ENCODE assay signal across 29 mouse cellular contexts in the genomic region with DNA sequence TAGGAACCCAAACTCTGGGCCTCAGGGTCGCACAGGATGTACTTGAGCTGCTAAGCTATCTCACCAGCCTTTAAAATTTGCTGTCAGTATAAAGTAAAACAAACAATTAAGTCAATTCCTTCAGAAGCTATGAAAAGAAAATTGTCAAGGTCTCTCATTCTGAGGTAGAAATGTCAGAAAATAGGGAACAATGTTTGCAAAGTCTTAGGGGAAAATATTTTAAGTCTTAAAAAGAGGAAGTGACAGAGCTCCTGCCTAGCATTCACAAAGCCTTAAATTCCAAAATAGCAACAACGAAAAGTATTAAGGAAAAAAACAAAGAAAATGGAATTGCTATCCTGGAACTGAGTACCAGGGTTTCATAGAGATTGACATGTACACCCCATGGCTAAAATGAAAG. TPM values are rescaled to one million over a fixed set of nuclear protein-coding genes. Genes with fewer than 3 reads are reported as not detected.
DNase-seq lines count a peak whose midpoint lies in the region; ATAC-seq and TF ChIP-seq lines count a peak whose summit lies in the region.
"Had no signal": no experiment of that assay in that cellular context is flagged by ENCODE, and none has a peak within 500 bp of the region (broad histone marks: within the 10 kb centered on the region; RNA-seq: fewer than 3 reads in every experiment).

No protein-coding gene starts in this region.

- no peak for TF ChIP-seq RAD21 in MEL (IDR thresholded peaks at IDR 0.05; ENCODE audit: low read depth, low read length)

- H3K27me3 ChIP-seq in kidney, embryonic 15.5 days = no peaks in the 10 kb centered on the region
- H3K27me3 ChIP-seq in MEL (ENCODE audit: control insufficient read depth in 1 of 2, insufficient read depth in 2 of 2, low read length in 2 of 2) = no peaks in the 10 kb centered on the region; a peak in 1 of 4 replicates
- no peaks in the 10 kb centered on the region for H3K27me3 ChIP-seq in splenic B cell, adult 2 months (ENCODE audit: control insufficient read depth, insufficient read depth, low read length, poor library complexity, severe bottlenecking)
- no peaks in the 10 kb centered on the region for H3K27me3 ChIP-seq in heart, adult 2 months (ENCODE audit: control insufficient read depth, insufficient read depth, low read length)
- H3K27me3 ChIP-seq: limb, embryonic 15.5 days; neural tube, embryonic 15.5 days had no signal

- intact Hi-C loops in heart, adult 2 months (cut with DNase I) = no loop called here

- H3K36me3 ChIP-seq in kidney, embryonic 15.5 days = no peaks in the 10 kb centered on the region
- no peaks in the 10 kb centered on the region for H3K36me3 ChIP-seq in MEL (ENCODE audit: control insufficient read depth in 1 of 2, insufficient read depth in 2 of 2, low read length in 2 of 2)
- H3K36me3 ChIP-seq in splenic B cell, adult 2 months (ENCODE audit: control insufficient read depth, insufficient read depth, low read length, poor library complexity, severe bottlenecking) = no peaks in the 10 kb centered on the region
- no peaks in the 10 kb centered on the region for H3K36me3 ChIP-seq in heart, adult 2 months (ENCODE audit: control insufficient read depth, insufficient read depth, low read length)
- H3K36me3 ChIP-seq: heart, embryonic 12.5 days; limb, embryonic 10.5 days; limb, embryonic 15.5 days; liver, embryonic 13.5 days; midbrain, embryonic 10.5 days; midbrain, embryonic 15.5 days; neural tube, embryonic 15.5 days had no signal

- no peak overlapping the region for H3K9ac ChIP-seq in kidney, embryonic 15.5 days
- H3K9ac ChIP-seq in MEL (ENCODE audit: control insufficient read depth, low read depth, low read length, poor library complexity, severe bottlenecking) = no peak overlapping the region
- H3K9ac ChIP-seq in heart, adult 2 months (ENCODE audit: low read depth, low read length) = no peak overlapping the region
- H3K9ac ChIP-seq: heart, embryonic 12.5 days; hindbrain, embryonic 14.5 days; limb, embryonic 15.5 days; liver, embryonic 13.5 days; midbrain, embryonic 15.5 days; neural tube, embryonic 15.5 days had no signal

- H3K4me1 ChIP-seq in kidney, embryonic 15.5 days = no peaks in the 10 kb centered on the region
- H3K4me1 ChIP-seq in MEL (ENCODE audit: control insufficient read depth in 1 of 2, insufficient read depth in 2 of 2, low read length in 2 of 2) = no peaks in the 10 kb centered on the region
- H3K4me1 ChIP-seq in heart, adult 2 months (ENCODE audit: control insufficient read depth, insufficient read depth, low read length) = no peaks in the 10 kb centered on the region
- H3K4me1 ChIP-seq: heart, embryonic 12.5 days; limb, embryonic 10.5 days; limb, embryonic 15.5 days; liver, embryonic 13.5 days; midbrain, embryonic 10.5 days; midbrain, embryonic 15.5 days; neural tube, embryonic 15.5 days had no signal

- TF ChIP-seq POLR2A in MEL (IDR thresholded peaks at IDR 0.05; ENCODE audit: control insufficient read depth in 1 of 2, insufficient read depth in 1 of 2, low read depth in 1 of 2, low read length in 2 of 2, poor library complexity in 1 of 2) = no peak
- TF ChIP-seq POLR2A in heart, adult 2 months (IDR thresholded peaks at IDR 0.05; ENCODE audit: insufficient read depth, low read depth, low read length) = no peak

- H3K27ac ChIP-seq in kidney, embryonic 15.5 days = peak overlapping the region; percentile 61
- no peak overlapping the region for H3K27ac ChIP-seq in MEL (ENCODE audit: control insufficient read depth, low read depth, low read length)
- H3K27ac ChIP-seq in heart, adult 2 months = no peak overlapping the region
- H3K27ac ChIP-seq: hindbrain, embryonic 14.5 days; layer of hippocampus, adult 2 months; limb, embryonic 10.5 days; limb, embryonic 15.5 days; liver, embryonic 13.5 days; midbrain, embryonic 10.5 days; midbrain, embryonic 15.5 days; neural tube, embryonic 15.5 days; stomach, postnatal 0 days had no signal

- no peak for DNase-seq in kidney, adult 9 months
- DNase-seq in MEL (ENCODE audit: low read depth, low spot score) = peak; percentile 48
- DNase-seq in splenic B cell, adult 2 months (ENCODE audit: low read depth, low spot score) = peak; percentile 58
- DNase-seq in heart, adult 2 months = no peak
- no peak for DNase-seq in frontal cortex, postnatal 10 days (ENCODE audit: low spot score in 2 of 2)
- DNase-seq: adrenal gland, postnatal 25 days; cerebellum, adult 18-20 months; cerebellum, postnatal 10 days; heart, postnatal 4 days; liver, embryonic 13.5 days; lung, postnatal 4 days; retina, postnatal 1 day; right cerebral cortex, postnatal 14 days; thymus, adult 18-20 months; thymus, postnatal 36 days had no signal

- H3K9me3 ChIP-seq in kidney, embryonic 15.5 days (replicated peaks) = no peaks in the 10 kb centered on the region
- H3K9me3 ChIP-seq in MEL (replicated peaks; ENCODE audit: insufficient read depth, low read length) = no peaks in the 10 kb centered on the region
- H3K9me3 ChIP-seq: heart, embryonic 12.5 days; limb, embryonic 10.5 days; limb, embryonic 15.5 days; liver, embryonic 13.5 days; midbrain, embryonic 10.5 days; midbrain, embryonic 15.5 days; neural tube, embryonic 15.5 days had no signal

- TF ChIP-seq CTCF in MEL (IDR thresholded peaks at IDR 0.05 in 2 of 3, conservative IDR thresholded peaks at IDR 0.05 in 1 of 3; ENCODE audit: control insufficient read depth in 1 of 3, insufficient read depth in 1 of 3, low read depth in 2 of 3, low read length in 3 of 3, poor library complexity in 1 of 3, severe bottlenecking in 1 of 3) = no peak
- TF ChIP-seq CTCF in heart, adult 2 months (IDR thresholded peaks at IDR 0.05) = no peak

- WGBS in kidney, embryonic 15.5 days = 78% methylated on average over 2 of the region's 2 CpGs
- 64% methylated on average over 2 of the region's 2 CpGs for WGBS in heart, adult 2 months

- no peak overlapping the region for H3K4me2 ChIP-seq in kidney, embryonic 15.5 days
- H3K4me2 ChIP-seq: heart, embryonic 12.5 days; hindbrain, embryonic 14.5 days; limb, embryonic 15.5 days; liver, embryonic 13.5 days; midbrain, embryonic 15.5 days; neural tube, embryonic 15.5 days had no signal

- H3K4me3 ChIP-seq in kidney, embryonic 15.5 days (replicated peaks) = no peak overlapping the region
- no peak overlapping the region for H3K4me3 ChIP-seq in MEL (ENCODE audit: control insufficient read depth in 1 of 2, insufficient read depth in 1 of 2, low read depth in 2 of 2, low read length in 2 of 2)
- no peak overlapping the region for H3K4me3 ChIP-seq in heart, adult 2 months
- H3K4me3 ChIP-seq: erythroblast, embryonic 14.5 days; heart, embryonic 12.5 days; layer of hippocampus, adult 2 months; limb, embryonic 10.5 days; limb, embryonic 15.5 days; liver, embryonic 13.5 days; midbrain, embryonic 10.5 days; midbrain, embryonic 15.5 days; neural tube, embryonic 15.5 days had no signal

- no peaks in the 10 kb centered on the region for H3K79me2 ChIP-seq in MEL (ENCODE audit: control insufficient read depth, insufficient read depth, low read length, poor library complexity)
- no peaks in the 10 kb centered on the region for H3K79me2 ChIP-seq in heart, adult 2 months (replicated peaks; ENCODE audit: control insufficient read depth, insufficient read depth, low read length)

- no peak for ATAC-seq in kidney, embryonic 15.5 days (replicated peaks; ENCODE audit: low FRiP score)
- ATAC-seq in hematopoietic stem cell, adult 5-6 weeks (replicated peaks in 1 of 2; ENCODE audit: insufficient read depth in 1 of 2, low FRiP score in 2 of 2, low TSS enrichment in 1 of 2, low read depth in 1 of 2, poor library complexity in 2 of 2, severe bottlenecking in 2 of 2) = peak; percentile 79 to 84
- ATAC-seq: forebrain, embryonic 16.5 days; lung, postnatal 0 days; midbrain, embryonic 15.5 days had no signal

- no peak for TF ChIP-seq EP300 in MEL (IDR thresholded peaks at IDR 0.05; ENCODE audit: low read depth in 1 of 2, low read length in 2 of 2)
- no peak for TF ChIP-seq EP300 in heart, adult 2 months (IDR thresholded peaks at IDR 0.05; ENCODE audit: insufficient read depth, low read depth, low read length)

TF ChIP-seq in MEL, 35 proteins besides CTCF, POLR2A, EP300 and RAD21:
- no peak for TF ChIP-seq GABPA (IDR thresholded peaks at IDR 0.05; ENCODE audit: low read depth, low read length)
- no peak for TF ChIP-seq ZKSCAN1 (IDR thresholded peaks at IDR 0.05; ENCODE audit: low read depth, low read length)
- no peak for TF ChIP-seq GATA1 (IDR thresholded peaks at IDR 0.05; ENCODE audit: low read depth, low read length)
- no peak for TF ChIP-seq SMC3 (IDR thresholded peaks at IDR 0.05; ENCODE audit: low read depth, low read length)
- TF ChIP-seq ZC3H11A (IDR thresholded peaks at IDR 0.05; ENCODE audit: low read depth, low read length) = no peak
- TF ChIP-seq NELFE (IDR thresholded peaks at IDR 0.05; ENCODE audit: low read depth, low read length) = no peak

RNA-seq across cellular contexts. Expression of a gene that starts 8.6 kb away (rescaled TPM):
- polyA plus RNA-seq in kidney, embryonic 15.5 days (2015; fragmentation: Nextera tagmentation; extraction: Ambion mirVana) = 3.4 and 5.3 TPM in 2 replicates
- total RNA-seq in MEL (2012; rRNA removed) = not detected in 2 replicates
- not detected for polyA plus RNA-seq in MEL (2012; ENCODE audit: insufficient read depth in 1 of 2, insufficient read length in 2 of 2, low read depth in 1 of 2, low replicate concordance in 2 of 2, missing spikeins in 1 of 2)
- 1.1 and 1.9 TPM in 2 replicates for total RNA-seq in hematopoietic stem cell, adult 5-6 weeks (2017)
- total RNA-seq in heart, adult 2 months (2021) = 1 to 10 TPM; 1.2 to 1.7 TPM
- polyA plus RNA-seq in heart, adult 2 months (2012; rRNA removed) = 0.74 and 0.91 TPM in 2 replicates
- polyA plus RNA-seq: erythroblast, embryonic 14.5 days; liver, embryonic 13.5 days had no signal

Comparison
In these comparisons a context has a peak if more than half of its experiments do, and no peak if none do; other contexts are left out.
1. DNase-seq: peak in MEL (single experiment) and splenic B cell, adult 2 months (single experiment); none in kidney, adult 9 months (single experiment), heart, adult 2 months (0 of 2) and frontal cortex, postnatal 10 days (0 of 2).